Mouse (Mus musculus) erythroblast, embryonic 14.5 days (primary cell): ENCODE results near the gene Scn9a.

ENCODE experiments used
- GATA1 ChIP-seq: IDR thresholded peaks from 2 replicates; pipeline ENCODE4 v1.6.1; 2012; ENCODE audit warnings: low read length, inconsistent platforms, mixed read lengths
- TAL1 ChIP-seq: IDR thresholded peaks from 3 replicates; pipeline ENCODE4 v1.6.1; 2012; ENCODE audit warnings: low read length, inconsistent platforms, mixed read lengths

DNA sequence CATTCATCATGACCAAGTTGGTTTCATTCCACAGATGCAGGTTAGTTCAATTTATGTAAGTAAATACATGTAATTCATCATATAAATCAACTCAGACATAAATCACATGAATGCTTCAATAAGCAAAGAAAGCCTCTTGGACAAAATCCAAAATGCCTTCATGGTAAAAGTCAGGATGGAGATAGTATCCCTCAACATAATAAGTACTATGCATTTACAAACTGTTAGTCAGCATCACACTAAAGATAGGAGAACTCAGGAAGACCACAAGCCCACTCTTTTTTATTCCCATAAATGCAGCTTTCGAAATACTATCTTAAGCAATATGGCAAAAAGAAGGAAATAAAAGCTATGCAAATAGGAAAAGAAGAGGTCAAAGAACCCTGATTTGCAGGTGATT is 127.1 kb downstream of the Scn9a start:
- TF ChIP-seq GATA1, result no peak
- no peak for TF ChIP-seq TAL1
